Mouse (Mus musculus) heart, embryonic 10.5 days (tissue): Measurements from ENCODE around the gene Nat8f6. TPM values are rescaled to one million over a fixed set of nuclear protein-coding genes. Genes with fewer than 3 reads are reported as not detected.
A peak's percentile ranks its signal among the peaks of the same experiment; 100 is the strongest.
"Not testable (repeated sequence)": the region's sequence is repeated elsewhere in the genome, so short reads cannot be mapped to it uniquely, and the experiment has no call there.

Experiments used
- DNase-seq: peaks from one replicate; pipeline ENCODE4 v3.0.0-alpha.2; 2017; ENCODE audit warnings: low spot score
- H3K27ac ChIP-seq: fragments of 300-500 bp; sonication (generic); 2 replicates; pipeline ENCODE4 v1.5.1; 2016; ENCODE audit warnings: mild to moderate bottlenecking
- H3K27me3 ChIP-seq: fragments of 300-500 bp; sonication (generic); 2 replicates; pipeline ENCODE4 v1.6.1; 2016; ENCODE audit warnings: mild to moderate bottlenecking; ENCODE audit not compliant: poor library complexity, insufficient read depth, severe bottlenecking
- H3K36me3 ChIP-seq: fragments of 300-500 bp; sonication (generic); 2 replicates; pipeline ENCODE4 v1.6.1; 2016; ENCODE audit warnings: mild to moderate bottlenecking, moderate library complexity
- H3K4me1 ChIP-seq: fragments of 300-500 bp; sonication (generic); 2 replicates; pipeline ENCODE4 v1.6.1; 2016; ENCODE audit warnings: mild to moderate bottlenecking
- H3K4me3 ChIP-seq: fragments of 300-500 bp; sonication (generic); 2 replicates; pipeline ENCODE4 v1.5.1; 2016; ENCODE audit warnings: mild to moderate bottlenecking, moderate library complexity
- H3K9me3 ChIP-seq: fragments of 300-500 bp; sonication (generic); 2 replicates; pipeline ENCODE4 v1.6.1; 2016; ENCODE audit warnings: mild to moderate bottlenecking, moderate library complexity
- WGBS: fragments of 180-500 bp; shearing (Covaris S2); methylation state at CpG from one replicate; pipeline ENCODE4 v1.1.7; 2016; 5-methylcytosine and 5-hydroxymethylcytosine counted together
- polyA plus RNA-seq: library from polyadenylated mRNA; unstranded; fragments of >200 nt; fragmentation: Nextera tagmentation; extraction: Ambion mirVana; gene quantifications from 2 replicates; pipeline ENCODE4 v1.2.1, GENCODE M21; 2016

The Nat8f6 gene
- polyA plus RNA-seq, 1 experiment from 2014 or later: not detected

- no peak overlapping the region for H3K27ac ChIP-seq
- H3K4me3 ChIP-seq: no peak overlapping the region
- no peaks in the 10 kb centered on the region for H3K27me3 ChIP-seq
- H3K4me1 ChIP-seq: no peaks in the 10 kb centered on the region
- H3K36me3 ChIP-seq: no peaks in the 10 kb centered on the region
- DNase-seq: no peak
- H3K9me3 ChIP-seq: no peaks in the 10 kb centered on the region
- 72% methylated on average over 1 of the region's 1 CpGs for WGBS
Observed at GRCm38 (mm10) chr6:85829462-85829861, 8.7 kb upstream of the Nat8f6 start.

GRCm38 (mm10) chr6:85825886-85826285 is 5.1 kb upstream of the Nat8f6 start:
- WGBS: 83% methylated on average over 2 of the region's 2 CpGs
- DNase-seq: no peak
- H3K9me3 ChIP-seq: no peaks in the 10 kb centered on the region

GRCm38 (mm10) chr6:85823382-85824090 is 2.8 kb upstream of the Nat8f6 start:
- WGBS: 91% methylated on average over 1 of the region's 1 CpGs
- Histone ChIP-seq H3K36me3 (no peaks in the 10 kb centered on the region), H3K27me3 (no peaks in the 10 kb centered on the region), H3K27ac (no peak overlapping the region), H3K4me3 (no peak overlapping the region), H3K4me1 (no peaks in the 10 kb centered on the region), H3K9me3 (no peaks in the 10 kb centered on the region)
- DNase-seq: no peak

More at GRCm38 (mm10) chr6:85825886-85826285, 5.1 kb upstream of the Nat8f6 start:
- H3K4me1 ChIP-seq: no peaks in the 10 kb centered on the region
- H3K36me3 ChIP-seq: no peaks in the 10 kb centered on the region
- no peak overlapping the region for H3K4me3 ChIP-seq
- no peaks in the 10 kb centered on the region for H3K27me3 ChIP-seq
- no peak overlapping the region for H3K27ac ChIP-seq

- 83% methylated on average over 4 of the region's 4 CpGs for WGBS
- H3K27me3 ChIP-seq: no peaks in the 10 kb centered on the region
- DNase-seq: no peak
Observed at GRCm38 (mm10) chr6:85822286-85822685, 1.5 kb upstream of the Nat8f6 start.

GRCm38 (mm10) chr6:85818338-85818737 is 2.4 kb downstream of the Nat8f6 start:
- Histone ChIP-seq H3K36me3 (no peaks in the 10 kb centered on the region), H3K4me1 (no peaks in the 10 kb centered on the region), H3K4me3 (no peak overlapping the region), H3K27ac (no peak overlapping the region), H3K9me3 (no peaks in the 10 kb centered on the region), H3K27me3 (no peaks in the 10 kb centered on the region)
- WGBS: 31% methylated on average over 1 of the region's 1 CpGs
- no peak for DNase-seq

More at GRCm38 (mm10) chr6:85822286-85822685, 1.5 kb upstream of the Nat8f6 start:
- Histone ChIP-seq H3K9me3 (no peaks in the 10 kb centered on the region), H3K4me3 (no peak overlapping the region), H3K4me1 (no peaks in the 10 kb centered on the region), H3K36me3 (no peaks in the 10 kb centered on the region), H3K27ac (no peak overlapping the region)

- H3K27me3 ChIP-seq: no peaks in the 10 kb centered on the region
- no peaks in the 10 kb centered on the region for H3K9me3 ChIP-seq
- peak; percentile 38 for DNase-seq
- no peaks in the 10 kb centered on the region for H3K4me1 ChIP-seq
- 76% methylated on average over 2 of the region's 2 CpGs for WGBS
- H3K27ac ChIP-seq: no peak overlapping the region
- no peaks in the 10 kb centered on the region for H3K36me3 ChIP-seq
- no peak overlapping the region for H3K4me3 ChIP-seq
Observed at GRCm38 (mm10) chr6:85813339-85813738, 7.4 kb downstream of the Nat8f6 start.

- not testable (repeated sequence) for H3K4me1 ChIP-seq, H3K27me3 ChIP-seq, H3K27ac ChIP-seq, H3K9me3 ChIP-seq, H3K4me3 ChIP-seq, H3K36me3 ChIP-seq
- DNase-seq: peak; percentile 50
- WGBS: 61% methylated on average over 3 of the region's 3 CpGs
Observed at GRCm38 (mm10) chr6:85810942-85811537, 9.7 kb downstream of the Nat8f6 start.

- H3K4me1 ChIP-seq, H3K36me3 ChIP-seq, DNase-seq, H3K4me3 ChIP-seq, H3K9me3 ChIP-seq, H3K27ac ChIP-seq, H3K27me3 ChIP-seq: not testable (repeated sequence)
- WGBS: 77% methylated on average over 3 of the region's 3 CpGs
Observed at GRCm38 (mm10) chr6:85810514-85810913, 10.2 kb downstream of the Nat8f6 start.

GRCm38 (mm10) chr6:85809784-85810183 is 11.0 kb downstream of the Nat8f6 start:
- not testable (repeated sequence) for H3K9me3 ChIP-seq, H3K27ac ChIP-seq, H3K4me1 ChIP-seq, H3K27me3 ChIP-seq, H3K4me3 ChIP-seq, H3K36me3 ChIP-seq
- peak; percentile 3 for DNase-seq
- WGBS: 42% methylated on average over 3 of the region's 3 CpGs

- H3K4me3 ChIP-seq: not testable (repeated sequence)
Observed at GRCm38 (mm10) chr6:85803180-85803579, 17.6 kb downstream of the Nat8f6 start.

GRCm38 (mm10) chr6:85765532-85765931 is 55.2 kb downstream of the Nat8f6 start, which contains the start of gene Nat8f3:
Gene Nat8f3, minus strand, starts transcription at chr6:85765754.
- H3K27me3 ChIP-seq, H3K4me3 ChIP-seq, H3K27ac ChIP-seq, H3K9me3 ChIP-seq, DNase-seq, H3K36me3 ChIP-seq, H3K4me1 ChIP-seq: not testable (repeated sequence)
- whole genome bisulfite sequencing: 62% methylated on average over 13 of the region's 13 CpGs

More at GRCm38 (mm10) chr6:85803180-85803579, 17.6 kb downstream of the Nat8f6 start:
- H3K9me3 ChIP-seq, H3K36me3 ChIP-seq, H3K27me3 ChIP-seq, H3K27ac ChIP-seq, DNase-seq, H3K4me1 ChIP-seq: not testable (repeated sequence)
- 66% methylated on average over 5 of the region's 5 CpGs for WGBS

- not testable (repeated sequence) for H3K9me3 ChIP-seq, H3K4me3 ChIP-seq, DNase-seq, H3K27ac ChIP-seq, H3K36me3 ChIP-seq, H3K27me3 ChIP-seq, H3K4me1 ChIP-seq
- 66% methylated on average over 6 of the region's 6 CpGs for WGBS
Observed at GRCm38 (mm10) chr6:85763127-85764070, 57.4 kb downstream of the Nat8f6 start.

- 44% methylated on average over 2 of the region's 2 CpGs for WGBS
- H3K9me3 ChIP-seq, H3K4me3 ChIP-seq, H3K36me3 ChIP-seq, H3K27ac ChIP-seq, H3K27me3 ChIP-seq, H3K4me1 ChIP-seq: not testable (repeated sequence)
- peak; percentile 74 for DNase-seq
Observed at GRCm38 (mm10) chr6:85762678-85763077, 58.1 kb downstream of the Nat8f6 start.
